Mouse (Mus musculus): ENCODE data around the gene Iqck.

GRCm38 (mm10) chr7:118817741-118818140 is 37.8 kb upstream of the Iqck start:
- TF ChIP-seq CTCF (IDR thresholded peaks at IDR 0.05) (no peak), POLR2A (IDR thresholded peaks at IDR 0.05; ENCODE audit: insufficient read depth, low read depth, low read length) (no peak)

All from heart, adult 2 months (tissue).